Mouse (Mus musculus) olfactory bulb, adult 2 months (tissue): ENCODE results near the gene Gm28305. TPM values are rescaled to one million over a fixed set of nuclear protein-coding genes. Genes with fewer than 3 reads are reported as not detected.

Source experiments
- H3K27ac ChIP-seq: fragments of 200-500 bp; 2 replicates; pipeline ENCODE4 v1.5.1; 2012; ENCODE audit warnings: low read depth, low read length; ENCODE audit not compliant: insufficient read depth
- H3K4me1 ChIP-seq: fragments of 200-500 bp; 2 replicates; pipeline ENCODE4 v1.6.1; 2012; ENCODE audit warnings: low read length; ENCODE audit not compliant: control insufficient read depth, insufficient read depth
- H3K4me3 ChIP-seq: fragments of 200-500 bp; 2 replicates; pipeline ENCODE4 v1.5.1; 2012; ENCODE audit warnings: mild to moderate bottlenecking, low read depth, low read length, moderate library complexity; ENCODE audit not compliant: insufficient read depth
- CTCF ChIP-seq: fragments of 200-500 bp; IDR thresholded peaks from 2 replicates; pipeline ENCODE4 v1.5.1; 2012; ENCODE audit warnings: low read depth, mild to moderate bottlenecking, low read length, moderate library complexity; ENCODE audit not compliant: insufficient read depth
- POLR2A ChIP-seq: fragments of 200-500 bp; IDR thresholded peaks from 2 replicates; pipeline ENCODE4 v1.6.1; 2012; ENCODE audit warnings: mild to moderate bottlenecking, low read depth, low read length, moderate library complexity; ENCODE audit not compliant: insufficient read depth
- WGBS: fragments of 180-500 bp; shearing (Covaris S2); methylation state at CpG from one replicate; pipeline ENCODE4 v1.1.7; 2018; 5-methylcytosine and 5-hydroxymethylcytosine counted together
- polyA plus RNA-seq: library from polyadenylated mRNA; stranded (reverse); fragments of >200 nt; gene quantifications from 2 replicates; pipeline ENCODE4 v1.2.4, GENCODE M21; 2012; ENCODE audit warnings: low replicate concordance; ENCODE audit not compliant: missing spikeins, insufficient read depth, insufficient read length

Gm28305 gene
- polyA plus RNA-seq, 1 experiment = not detected

GRCm38 (mm10) chr9:104034231-104034630, 6.2 kb upstream of the Gm28305 start:
- 87% methylated on average over 8 of the region's 8 CpGs for WGBS

DNA sequence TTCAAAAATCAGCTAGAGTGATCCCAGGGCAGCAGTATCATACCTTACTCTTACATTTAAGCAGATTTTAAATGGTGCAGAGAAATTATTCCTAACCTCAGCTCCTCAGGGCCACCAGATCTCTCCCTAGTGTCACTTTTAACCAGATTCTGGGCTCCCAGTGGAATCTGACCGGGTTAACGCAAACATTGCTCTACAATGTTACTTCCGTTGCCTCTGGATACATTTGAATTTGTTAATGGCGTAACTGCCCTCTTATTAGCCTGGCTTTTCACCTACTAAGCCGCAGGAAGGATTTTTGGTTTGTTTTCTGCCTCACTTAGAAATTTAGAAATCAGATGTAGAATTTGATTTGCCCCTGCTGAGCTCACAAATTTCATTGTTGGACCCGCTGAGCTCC, 5.7 kb upstream of the Gm28305 start:
- no peak overlapping the region for H3K27ac ChIP-seq
- no peaks in the 10 kb centered on the region for H3K4me1 ChIP-seq
- WGBS = 84% methylated on average over 6 of the region's 6 CpGs
- no peak overlapping the region for H3K4me3 ChIP-seq
- TF ChIP-seq CTCF = no peak
- TF ChIP-seq POLR2A = no peak

More at GRCm38 (mm10) chr9:104034231-104034630, 6.2 kb upstream of the Gm28305 start:
- no peaks in the 10 kb centered on the region for H3K4me1 ChIP-seq
- H3K4me3 ChIP-seq = no peak overlapping the region
- TF ChIP-seq POLR2A = no peak
- no peak for TF ChIP-seq CTCF
- no peak overlapping the region for H3K27ac ChIP-seq

GRCm38 (mm10) chr9:104035261-104036015, 5.0 kb upstream of the Gm28305 start:
- H3K27ac ChIP-seq = no peak overlapping the region
- TF ChIP-seq POLR2A (no peak), CTCF (peak; percentile 49; the same call in 1 of the 2 replicates)
- WGBS = 56% methylated on average over 24 of the region's 24 CpGs

GRCm38 (mm10) chr9:104038266-104038665, 2.2 kb upstream of the Gm28305 start:
- WGBS = 92% methylated on average over 13 of the region's 13 CpGs
- no peak overlapping the region for H3K4me3 ChIP-seq
- no peak overlapping the region for H3K27ac ChIP-seq
- H3K4me1 ChIP-seq = no peaks in the 10 kb centered on the region
- TF ChIP-seq CTCF (no peak), POLR2A (no peak)

More at GRCm38 (mm10) chr9:104035261-104036015, 5.0 kb upstream of the Gm28305 start:
- H3K4me1 ChIP-seq = no peaks in the 10 kb centered on the region
- H3K4me3 ChIP-seq = no peak overlapping the region

DNA sequence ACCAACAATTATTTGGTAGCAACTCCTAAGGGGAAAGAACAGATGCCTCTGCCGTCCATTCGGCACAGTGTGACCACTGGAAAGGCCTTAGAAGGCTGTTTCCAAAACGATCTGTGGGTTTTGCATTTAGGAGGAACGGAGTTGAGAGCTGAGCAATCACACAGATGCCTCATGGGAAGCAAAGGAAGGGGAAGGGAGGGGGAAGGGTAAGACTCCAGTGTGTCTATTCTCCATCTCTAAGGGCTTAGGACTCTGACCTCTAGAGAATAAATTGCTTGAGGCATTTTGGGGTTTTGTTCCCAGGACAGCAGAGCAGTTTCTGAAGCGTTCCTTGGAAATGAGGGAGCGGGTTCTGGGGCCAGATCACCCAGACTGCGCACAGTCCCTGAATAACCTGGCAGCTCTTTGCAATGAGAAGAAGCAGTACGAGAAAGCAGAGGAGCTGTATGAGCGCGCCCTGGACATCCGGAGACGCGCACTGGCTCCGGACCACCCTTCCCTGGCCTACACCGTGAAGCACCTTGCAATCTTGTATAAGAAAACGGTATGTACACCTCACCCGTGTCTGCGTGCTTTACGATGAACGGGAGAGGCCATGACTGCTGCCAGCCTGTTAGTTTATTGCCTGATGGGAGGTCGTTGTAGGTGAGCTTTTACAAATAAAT, 1.3 kb upstream of the Gm28305 start:
- 92% methylated on average over 21 of the region's 21 CpGs for WGBS
- Histone ChIP-seq H3K27ac (no peak overlapping the region), H3K4me3 (no peak overlapping the region), H3K4me1 (no peaks in the 10 kb centered on the region)
- no peak for TF ChIP-seq CTCF
- TF ChIP-seq POLR2A = no peak

DNA sequence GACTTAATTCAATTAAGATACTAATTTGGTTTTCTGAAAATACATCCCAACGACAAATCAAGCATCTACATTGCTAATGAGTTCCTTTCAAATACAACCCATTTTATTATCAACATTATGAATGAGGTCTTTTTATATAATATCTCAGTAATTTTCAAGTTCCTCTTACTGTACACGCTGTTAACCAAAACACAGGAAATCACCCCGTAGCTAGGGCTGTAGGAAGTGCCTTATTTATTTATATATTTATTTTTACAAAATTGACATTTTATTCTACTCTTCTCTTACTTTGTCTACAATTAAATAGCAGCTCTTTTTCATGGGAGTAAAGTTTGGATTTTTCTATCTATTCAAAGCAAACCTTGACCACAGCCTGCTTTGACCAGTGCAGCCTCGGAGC, 720 bp upstream of the Gm28305 start:
- TF ChIP-seq CTCF = no peak
- TF ChIP-seq POLR2A = no peak
- no peak overlapping the region for H3K4me3 ChIP-seq
- WGBS = 83% methylated on average over 4 of the region's 4 CpGs
- H3K4me1 ChIP-seq = no peaks in the 10 kb centered on the region
- H3K27ac ChIP-seq = no peak overlapping the region

GRCm38 (mm10) chr9:104043676-104044075, 3.2 kb downstream of the Gm28305 start:
- no peak overlapping the region for H3K27ac ChIP-seq
- 82% methylated on average over 4 of the region's 4 CpGs for whole genome bisulfite sequencing
- no peak overlapping the region for H3K4me3 ChIP-seq
- H3K4me1 ChIP-seq = no peaks in the 10 kb centered on the region
- TF ChIP-seq POLR2A (no peak), CTCF (no peak)

GRCm38 (mm10) chr9:104051028-104051427, 10.6 kb downstream of the Gm28305 start:
- WGBS = 94% methylated on average over 6 of the region's 6 CpGs
- TF ChIP-seq POLR2A (no peak), CTCF (no peak)
- Histone ChIP-seq H3K4me1 (no peaks in the 10 kb centered on the region), H3K27ac (no peak overlapping the region), H3K4me3 (no peak overlapping the region)
